Mouse (Mus musculus) hindbrain, postnatal 0 days (tissue): Measurements from ENCODE around the gene Nrp1. TPM values are rescaled to one million over a fixed set of nuclear protein-coding genes. Genes with fewer than 3 reads are reported as not detected.

ENCODE experiments used
- ATAC-seq: fragments of 200-750 bp; cut with Nextera tagmentation; 2 replicates; pipeline ENCODE4 v1.8.0; 2017; ENCODE audit warnings: mild to moderate bottlenecking, moderate TSS enrichment, moderate library complexity
- DNase-seq: peaks from one replicate; pipeline ENCODE4 v3.0.0-alpha.2; 2015; ENCODE audit warnings: low spot score
- H3K27ac ChIP-seq: fragments of 300-500 bp; sonication (generic); 2 replicates; pipeline ENCODE4 v1.5.1; 2014; ENCODE audit warnings: mild to moderate bottlenecking
- H3K27me3 ChIP-seq: fragments of 300-500 bp; sonication (generic); 2 replicates; pipeline ENCODE4 v1.6.1; 2014; ENCODE audit warnings: low read length, mixed read lengths; ENCODE audit not compliant: insufficient read depth
- H3K36me3 ChIP-seq: fragments of 300-500 bp; sonication (generic); 2 replicates; pipeline ENCODE4 v1.6.1; 2014; ENCODE audit warnings: low read length, mixed read lengths; ENCODE audit not compliant: insufficient read depth
- H3K4me1 ChIP-seq: fragments of 300-500 bp; sonication (generic); 2 replicates; pipeline ENCODE4 v1.6.1; 2014; ENCODE audit warnings: antibody characterized with exemption, low read length, mixed read lengths; ENCODE audit not compliant: insufficient read depth
- H3K4me2 ChIP-seq: fragments of 300-500 bp; sonication (generic); 2 replicates; pipeline ENCODE4 v1.6.1; 2014; ENCODE audit warnings: low read depth, mild to moderate bottlenecking, low read length, moderate library complexity, mixed read lengths
- H3K4me3 ChIP-seq: fragments of 300-500 bp; sonication (generic); 2 replicates; pipeline ENCODE4 v1.5.1; 2014; ENCODE audit warnings: low read length
- H3K9ac ChIP-seq: fragments of 300-500 bp; sonication (generic); replicated peaks from 2 replicates; pipeline ENCODE4 v1.6.1; 2014; ENCODE audit warnings: mild to moderate bottlenecking, low read length, moderate library complexity, mixed read lengths
- H3K9me3 ChIP-seq: fragments of 300-500 bp; sonication (generic); 2 replicates; pipeline ENCODE4 v1.6.1; 2016; ENCODE audit warnings: low read length, mixed read lengths
- CTCF ChIP-seq: IDR thresholded peaks from 2 replicates; pipeline ENCODE4 v1.5.1; 2016; ENCODE audit warnings: antibody characterized with exemption, control low read depth, low read depth
- WGBS: fragments of 180-500 bp; shearing (Covaris S2); extraction: QIAGEN DNeasy Blood & Tissue Kit; methylation state at CpG from one replicate; pipeline ENCODE4 v1.1.7; 2014; 5-methylcytosine and 5-hydroxymethylcytosine counted together
- polyA plus RNA-seq: library from polyadenylated mRNA; unstranded; fragments of >200 nt; fragmentation: Nextera tagmentation; extraction: Ambion mirVana; gene quantifications from 2 replicates; pipeline ENCODE4 v1.2.1, GENCODE M21; 2015
- total RNA-seq: library from RNA; depleted of rRNA; stranded (reverse); fragments of >200 nt; gene quantifications from 2 replicates; pipeline ENCODE4 v1.2.3, GENCODE M21; 2014

Gene Nrp1
- total and polyA plus RNA-seq, 2 experiments from 2014 or later, result 44.3 to 51.0 TPM

DNA sequence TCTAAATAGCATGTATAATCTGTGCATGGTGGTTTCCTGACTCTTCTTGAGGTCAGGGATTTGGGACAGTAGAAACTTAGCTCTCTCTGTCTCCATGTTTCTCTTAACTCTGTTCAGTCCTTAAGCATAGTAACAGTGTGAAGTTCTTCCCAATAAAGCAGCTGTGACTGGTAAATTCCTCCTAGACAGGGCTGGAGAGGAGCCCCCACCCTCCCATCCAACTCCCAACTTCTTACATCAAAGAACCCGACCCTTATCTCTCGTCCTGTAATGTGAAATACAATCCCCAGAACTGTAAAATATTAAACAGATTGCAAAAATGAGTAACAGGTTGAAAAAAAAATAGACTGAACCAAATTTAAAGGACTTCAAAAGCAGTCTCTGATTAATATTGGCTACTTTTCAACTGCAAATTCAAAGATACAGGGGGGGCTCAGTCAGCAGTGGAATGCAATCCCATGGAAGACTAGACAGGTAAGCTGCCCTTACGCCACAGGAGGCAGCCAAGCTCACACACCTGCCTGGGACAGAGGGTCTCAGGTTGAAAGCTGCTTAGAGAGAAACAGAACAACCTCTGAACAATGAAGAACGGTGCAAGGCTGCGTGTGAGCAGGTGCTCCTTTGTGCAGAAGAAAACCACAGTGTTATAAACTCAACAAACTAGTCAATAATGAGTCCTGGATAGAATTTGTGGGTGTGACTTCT, 121.1 kb downstream of the Nrp1 start:
- no peak overlapping the region for H3K4me2 ChIP-seq
- H3K4me3 ChIP-seq, result no peak overlapping the region
- TF ChIP-seq CTCF, result no peak
- H3K36me3 ChIP-seq, result no peaks in the 10 kb centered on the region
- DNase-seq, result no peak
- H3K4me1 ChIP-seq, result no peaks in the 10 kb centered on the region
- H3K27ac ChIP-seq, result no peak overlapping the region
- H3K9me3 ChIP-seq, result no peaks in the 10 kb centered on the region
- WGBS, result 75% methylated on average over 5 of the region's 5 CpGs
- no peak overlapping the region for H3K9ac ChIP-seq
- no peaks in the 10 kb centered on the region for H3K27me3 ChIP-seq
- no peak for ATAC-seq

DNA sequence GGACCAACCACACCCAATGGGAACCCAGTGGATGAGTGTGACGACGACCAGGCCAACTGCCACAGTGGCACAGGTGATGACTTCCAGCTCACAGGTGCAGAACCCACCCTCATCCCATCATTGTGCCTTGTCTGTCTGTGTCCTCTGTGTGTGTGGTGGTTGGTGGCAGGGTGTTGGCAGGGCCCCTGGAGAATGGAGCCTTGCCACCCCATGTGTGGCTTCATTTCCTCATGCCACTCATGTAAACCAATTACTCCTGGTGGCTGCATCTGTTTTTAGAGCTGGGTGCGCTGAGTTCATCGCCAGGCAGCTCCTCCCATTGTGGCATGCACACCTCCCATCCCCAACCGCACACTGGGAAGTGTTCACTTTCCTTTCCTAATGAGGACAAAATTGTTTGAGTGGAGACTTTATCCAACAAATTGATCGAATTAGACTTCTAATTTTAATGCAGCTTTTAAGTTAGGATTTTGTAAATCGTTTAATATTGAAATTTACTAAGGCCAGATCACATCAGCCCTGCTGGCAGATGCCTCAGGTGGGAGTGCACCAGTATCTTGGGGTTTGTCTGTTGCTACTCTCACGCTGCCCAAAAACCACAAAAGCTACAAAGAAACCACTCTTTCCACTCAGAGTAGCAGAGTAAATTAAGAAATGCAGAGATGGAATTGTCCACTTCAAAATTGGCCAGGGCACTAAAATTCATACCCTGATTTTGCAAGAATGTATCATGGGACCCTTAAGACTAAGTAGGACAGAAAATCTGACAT, 122.7 kb downstream of the Nrp1 start:
- H3K27ac ChIP-seq, result no peak overlapping the region
- H3K9ac ChIP-seq, result no peak overlapping the region
- H3K36me3 ChIP-seq, result no peaks in the 10 kb centered on the region
- no peak overlapping the region for H3K4me2 ChIP-seq
- no peak for TF ChIP-seq CTCF
- H3K4me1 ChIP-seq, result no peaks in the 10 kb centered on the region
- 80% methylated on average over 8 of the region's 8 CpGs for WGBS
- no peak overlapping the region for H3K4me3 ChIP-seq
- ATAC-seq (no peak), DNase-seq (no peak)
- no peaks in the 10 kb centered on the region for H3K9me3 ChIP-seq
- H3K27me3 ChIP-seq, result no peaks in the 10 kb centered on the region

DNA sequence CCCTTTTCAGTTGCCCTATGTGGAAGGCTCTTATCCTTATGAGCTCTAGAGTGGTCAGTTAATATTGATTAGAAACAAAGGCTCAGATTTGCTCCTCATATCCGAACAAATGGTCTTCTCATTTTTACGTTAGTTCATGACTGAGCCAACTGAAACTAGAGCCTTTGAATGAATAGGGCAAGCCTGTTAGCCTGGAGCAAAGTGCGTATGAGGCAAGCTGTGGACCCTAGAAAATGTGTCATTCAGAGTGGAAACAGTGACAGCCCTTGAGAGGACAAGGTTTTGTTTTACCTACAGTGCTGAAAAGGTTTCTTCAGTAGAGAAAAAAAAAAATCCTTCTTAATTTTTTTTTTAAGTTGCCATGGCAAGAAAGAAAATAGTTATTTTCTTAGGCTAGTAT, 124.9 kb downstream of the Nrp1 start:
- TF ChIP-seq CTCF, result no peak
- Histone ChIP-seq H3K9ac (no peak overlapping the region), H3K9me3 (no peaks in the 10 kb centered on the region), H3K36me3 (no peaks in the 10 kb centered on the region; the same call in 1 of the 2 replicates), H3K27me3 (no peaks in the 10 kb centered on the region), H3K4me2 (no peak overlapping the region), H3K27ac (no peak overlapping the region), H3K4me1 (no peaks in the 10 kb centered on the region), H3K4me3 (no peak overlapping the region)
- DNase-seq (no peak), ATAC-seq (no peak)
- 77% methylated on average over 3 of the region's 3 CpGs for WGBS

DNA sequence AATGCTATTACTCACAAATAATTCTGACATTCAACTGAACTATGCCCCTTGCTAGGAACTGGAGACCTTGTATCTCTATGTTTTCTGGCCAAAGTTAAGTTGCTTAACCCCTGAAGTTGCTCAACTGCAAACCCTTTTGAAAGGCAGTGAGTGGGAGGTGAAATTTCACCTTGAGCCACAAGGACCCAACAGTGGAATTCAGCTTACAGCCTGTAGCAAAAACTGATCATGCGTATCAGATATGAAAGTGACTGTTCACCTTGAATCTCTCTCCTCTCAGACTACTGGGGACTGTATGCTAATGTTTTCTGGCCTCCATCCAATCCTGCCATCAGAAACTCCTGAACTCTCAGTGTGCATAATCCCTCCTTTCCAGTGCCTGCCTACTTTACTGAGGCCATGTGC, 126.3 kb downstream of the Nrp1 start:
- Histone ChIP-seq H3K9me3 (no peaks in the 10 kb centered on the region), H3K4me2 (no peak overlapping the region), H3K27me3 (no peaks in the 10 kb centered on the region), H3K36me3 (no peaks in the 10 kb centered on the region; the same call in 1 of the 2 replicates), H3K4me3 (no peak overlapping the region), H3K27ac (no peak overlapping the region), H3K4me1 (no peaks in the 10 kb centered on the region), H3K9ac (no peak overlapping the region)
- no peak for TF ChIP-seq CTCF
- ATAC-seq, result no peak
- no peak for DNase-seq
- 77% methylated on average over 1 of the region's 1 CpGs for WGBS

DNA sequence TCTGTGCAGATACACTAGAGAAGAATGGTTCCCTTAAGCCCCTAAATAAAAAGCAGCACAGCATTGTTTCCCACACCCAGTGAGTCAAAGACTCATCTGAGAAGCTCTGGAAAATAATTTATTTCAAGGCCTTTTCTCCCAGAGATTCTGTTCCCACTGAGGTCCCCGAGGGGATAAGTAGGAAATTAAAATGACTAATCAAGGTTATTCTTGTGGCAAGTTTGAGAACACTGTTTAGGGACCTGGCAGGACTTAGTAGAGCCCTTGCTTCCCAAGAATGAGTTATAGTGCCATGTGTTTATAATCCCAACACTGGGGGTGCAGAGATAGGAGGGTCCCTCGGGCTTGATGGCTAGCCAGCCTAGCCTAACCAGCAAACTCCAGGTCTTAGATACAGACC, 127.6 kb downstream of the Nrp1 start:
- Histone ChIP-seq H3K36me3 (no peaks in the 10 kb centered on the region; the same call in 1 of the 2 replicates), H3K9ac (no peak overlapping the region), H3K27ac (no peak overlapping the region), H3K27me3 (no peaks in the 10 kb centered on the region), H3K4me3 (no peak overlapping the region), H3K4me2 (no peak overlapping the region), H3K9me3 (no peaks in the 10 kb centered on the region), H3K4me1 (no peaks in the 10 kb centered on the region)
- ATAC-seq (no peak), DNase-seq (no peak)
- WGBS, result 79% methylated on average over 2 of the region's 2 CpGs
- no peak for TF ChIP-seq CTCF

DNA sequence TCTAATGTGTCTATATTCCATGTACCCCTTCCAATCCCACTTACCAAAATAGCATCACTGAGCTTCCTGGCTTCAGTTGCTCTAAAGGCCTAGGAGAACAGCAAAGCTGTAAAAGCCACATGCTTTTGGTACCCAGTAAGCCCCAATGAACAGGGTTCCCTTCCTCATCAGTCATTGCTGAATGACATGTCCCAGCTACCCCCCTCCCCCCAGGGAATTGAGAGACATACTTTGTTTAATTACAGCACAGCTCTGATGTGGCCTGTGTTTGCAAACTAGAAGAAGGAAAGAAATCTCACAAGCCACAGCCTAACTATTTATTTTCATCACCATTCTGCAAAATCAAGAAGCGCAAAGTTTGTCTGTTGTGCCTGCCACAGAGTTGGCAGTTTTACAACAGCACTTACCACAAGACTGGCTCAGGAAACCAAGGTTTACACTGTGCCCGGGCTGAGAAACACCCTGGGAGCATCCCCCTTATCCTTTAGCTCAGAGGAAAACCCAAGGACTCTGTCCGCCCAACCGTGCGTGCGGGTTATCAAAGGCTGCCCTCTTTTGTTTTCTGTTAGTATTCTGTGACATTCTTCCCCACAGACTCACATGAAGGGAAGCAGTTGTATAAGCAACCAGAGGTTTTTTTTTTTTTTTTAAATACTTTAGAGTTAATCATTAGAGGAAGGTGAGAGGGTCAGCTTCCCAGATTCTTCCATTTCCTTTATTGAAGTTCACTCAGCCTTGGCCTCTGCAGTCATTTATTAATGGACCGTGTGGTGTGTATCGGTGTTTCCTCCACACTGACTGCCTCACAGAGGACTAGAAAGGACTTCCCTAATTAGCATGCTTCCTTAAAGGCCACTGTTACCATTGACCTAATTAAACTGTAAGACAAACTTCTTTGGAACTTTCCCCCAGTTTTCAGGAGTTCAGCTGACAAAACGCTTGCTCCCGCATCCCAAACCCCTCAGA, 129.8 kb downstream of the Nrp1 start:
- no peak for TF ChIP-seq CTCF
- no peaks in the 10 kb centered on the region; the same call in 1 of the 2 replicates for H3K36me3 ChIP-seq

More for the DNA sequence above, 129.8 kb downstream of the Nrp1 start:
- Histone ChIP-seq H3K4me2 (no peak overlapping the region), H3K4me3 (no peak overlapping the region), H3K27ac (no peak overlapping the region), H3K9me3 (no peaks in the 10 kb centered on the region), H3K4me1 (no peaks in the 10 kb centered on the region), H3K27me3 (no peaks in the 10 kb centered on the region), H3K9ac (no peak overlapping the region)
- DNase-seq (peak; percentile 30), ATAC-seq (no peak)
- WGBS, result 27% methylated on average over 10 of the region's 10 CpGs
